Comparison of ENCODE assay signal across 21 mouse cellular contexts in genomic region chr17:31941616-31942015, GRCm38 (mm10).
DNase-seq lines count a peak whose midpoint lies in the region; ATAC-seq lines count a peak whose summit lies in the region.
"Had no signal": no experiment of that assay in that cellular context is flagged by ENCODE, and none has a peak within 500 bp of the region (broad histone marks: within the 10 kb centered on the region; RNA-seq: fewer than 3 reads in every experiment).

No protein-coding gene starts in this region.

- peaks cover 30% of the 10 kb centered on the region for H3K4me1 ChIP-seq in heart, embryonic 10.5 days
- H3K4me1 ChIP-seq in midbrain, embryonic 16.5 days (ENCODE audit: control insufficient read depth, insufficient read depth, low read length), result peaks cover 3% of the 10 kb centered on the region; the same call in 1 of the 2 replicates
- H3K4me1 ChIP-seq in midbrain, embryonic 11.5 days (ENCODE audit: control insufficient read depth, insufficient read depth, low read length), result peaks cover 7% of the 10 kb centered on the region; the same call in 1 of the 2 replicates
- H3K4me1 ChIP-seq: neural tube, embryonic 15.5 days had no signal

- DNase-seq in heart, embryonic 10.5 days (ENCODE audit: low spot score), result peak; percentile 46
- DNase-seq in heart, adult 9 months (ENCODE audit: low spot score in 2 of 2), result no peak
- DNase-seq in kidney, postnatal 10 days, result peak; percentile 32
- DNase-seq in kidney, adult 8-10 months, result no peak
- no peak for DNase-seq in midbrain, embryonic 11.5 days (ENCODE audit: low spot score, missing footprints)
- no peak for DNase-seq in layer of hippocampus, postnatal 14 days (ENCODE audit: low spot score in 2 of 2)
- DNase-seq: adrenal gland, postnatal 36 days; cerebellum, adult 8-10 months; kidney, postnatal 4 days; liver; liver, postnatal 0 days; right cerebral cortex, adult 18-20 months; thymus, adult 2 months had no signal

- ATAC-seq in midbrain, embryonic 16.5 days, result no peak
- ATAC-seq in midbrain, embryonic 11.5 days (ENCODE audit: low FRiP score), result no peak
- ATAC-seq: forebrain, embryonic 15.5 days; inflammation-experienced regulatory T-cells, adult 6 months; liver, postnatal 0 days had no signal

- WGBS in heart, embryonic 10.5 days, result 60% methylated on average over 4 of the region's 4 CpGs
- WGBS in midbrain, embryonic 16.5 days, result 21% methylated on average over 3 of the region's 4 CpGs
- WGBS in midbrain, embryonic 11.5 days, result 29% methylated on average over 4 of the region's 4 CpGs

- no peaks in the 10 kb centered on the region for H3K27me3 ChIP-seq in heart, embryonic 10.5 days (ENCODE audit: insufficient read depth, poor library complexity, severe bottlenecking)
- H3K27me3 ChIP-seq in midbrain, embryonic 16.5 days (ENCODE audit: control insufficient read depth, insufficient read depth, low read depth, low read length), result no peaks in the 10 kb centered on the region
- H3K27me3 ChIP-seq in midbrain, embryonic 11.5 days (ENCODE audit: control insufficient read depth, insufficient read depth, low read length), result no peaks in the 10 kb centered on the region
- H3K27me3 ChIP-seq: forebrain, embryonic 15.5 days; heart, embryonic 13.5 days; neural tube, embryonic 15.5 days had no signal

- no peaks in the 10 kb centered on the region for H3K9me3 ChIP-seq in heart, embryonic 10.5 days
- H3K9me3 ChIP-seq in midbrain, embryonic 16.5 days (replicated peaks; ENCODE audit: control insufficient read depth, low read length, poor library complexity, severe bottlenecking), result no peaks in the 10 kb centered on the region
- no peaks in the 10 kb centered on the region for H3K9me3 ChIP-seq in midbrain, embryonic 11.5 days (ENCODE audit: control insufficient read depth, low read length)
- H3K9me3 ChIP-seq: forebrain, embryonic 15.5 days; heart, embryonic 13.5 days; megakaryocyte, embryonic 14.5 days; neural tube, embryonic 15.5 days had no signal

- H3K27ac ChIP-seq in heart, embryonic 10.5 days, result no peak overlapping the region
- peak overlapping the region; percentile 39 for H3K27ac ChIP-seq in midbrain, embryonic 16.5 days (ENCODE audit: low read length)
- H3K27ac ChIP-seq in midbrain, embryonic 11.5 days (ENCODE audit: low read depth, low read length), result no peak overlapping the region
- H3K27ac ChIP-seq: forebrain, embryonic 15.5 days; neural tube, embryonic 15.5 days had no signal

- no peak overlapping the region for H3K4me3 ChIP-seq in heart, embryonic 10.5 days
- no peak overlapping the region for H3K4me3 ChIP-seq in midbrain, embryonic 16.5 days (ENCODE audit: low read depth, low read length)
- H3K4me3 ChIP-seq in midbrain, embryonic 11.5 days (ENCODE audit: low read depth, low read length), result no peak overlapping the region
- H3K4me3 ChIP-seq: erythroblast, embryonic 14.5 days; forebrain, embryonic 15.5 days; heart, embryonic 13.5 days; megakaryocyte, embryonic 14.5 days; myocyte; neural tube, embryonic 15.5 days had no signal

- H3K4me2 ChIP-seq in midbrain, embryonic 16.5 days (ENCODE audit: low read length), result no peak overlapping the region
- no peak overlapping the region for H3K4me2 ChIP-seq in midbrain, embryonic 11.5 days
- H3K4me2 ChIP-seq: forebrain, embryonic 15.5 days; heart, embryonic 13.5 days; neural tube, embryonic 15.5 days had no signal

- H3K9ac ChIP-seq in midbrain, embryonic 16.5 days (ENCODE audit: low read depth, low read length), result no peak overlapping the region
- no peak overlapping the region for H3K9ac ChIP-seq in midbrain, embryonic 11.5 days (ENCODE audit: low read length)
- H3K9ac ChIP-seq: forebrain, embryonic 15.5 days; liver, postnatal 0 days; neural tube, embryonic 15.5 days had no signal

- no peaks in the 10 kb centered on the region for H3K36me3 ChIP-seq in heart, embryonic 10.5 days
- no peaks in the 10 kb centered on the region for H3K36me3 ChIP-seq in midbrain, embryonic 16.5 days (ENCODE audit: control insufficient read depth, insufficient read depth, low read length)
- H3K36me3 ChIP-seq in midbrain, embryonic 11.5 days (ENCODE audit: control insufficient read depth, insufficient read depth, low read length), result no peaks in the 10 kb centered on the region
- H3K36me3 ChIP-seq: forebrain, embryonic 15.5 days; heart, embryonic 13.5 days; neural tube, embryonic 15.5 days had no signal

Comparison
In these comparisons a context has a peak if more than half of its experiments do, and no peak if none do; other contexts are left out.
1. DNase-seq: peak in heart, embryonic 10.5 days (single experiment) and kidney, postnatal 10 days (single experiment); none in heart, adult 9 months (0 of 2), kidney, adult 8-10 months (0 of 2), midbrain, embryonic 11.5 days (single experiment) and layer of hippocampus, postnatal 14 days (0 of 2).